In the genomic region with DNA sequence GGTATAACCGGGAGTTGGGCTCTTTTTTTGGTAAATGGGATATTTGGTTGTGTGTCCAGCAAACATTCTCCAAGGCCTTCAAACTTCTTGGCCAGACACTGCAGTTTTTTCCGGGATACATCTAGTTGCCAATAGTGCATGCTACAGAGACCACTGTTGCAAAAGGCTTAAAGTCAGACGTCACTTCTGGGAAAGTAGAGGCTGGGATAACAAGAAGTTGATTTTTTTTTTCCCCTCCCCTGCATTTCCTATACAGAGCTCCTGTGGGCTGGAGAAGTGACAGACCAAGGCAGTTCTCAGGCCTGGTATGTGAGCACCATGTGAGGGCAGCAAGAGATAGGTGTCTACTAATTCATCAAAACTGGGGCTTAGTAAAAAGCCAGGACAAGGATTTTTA, we compare ENCODE assay signal across 8 mouse cellular contexts. TPM values are rescaled to one million over a fixed set of nuclear protein-coding genes. Genes with fewer than 3 reads are reported as not detected.
DNase-seq lines count a peak whose midpoint lies in the region; ATAC-seq and TF ChIP-seq lines count a peak whose summit lies in the region.

No protein-coding gene starts in this region.

- TF ChIP-seq POLR2A in cerebellum, adult 2 months (IDR thresholded peaks at IDR 0.05; ENCODE audit: borderline replicate concordance, insufficient read depth, low read length): no peak

- H3K4me2 ChIP-seq in liver, embryonic 15.5 days: peak overlapping the region; percentile 85; the same call in 1 of the 2 replicates

- H3K4me3 ChIP-seq in cerebellum, adult 2 months (replicated peaks; ENCODE audit: insufficient read depth, low read depth, low read length): peak overlapping the region; percentile 88
- H3K4me3 ChIP-seq in hindbrain, embryonic 10.5 days: peak overlapping the region; percentile 93; the same call in 1 of the 2 replicates
- no peak overlapping the region for H3K4me3 ChIP-seq in liver, embryonic 15.5 days (replicated peaks)

- H3K9ac ChIP-seq in liver, embryonic 15.5 days: no peak overlapping the region

- DNase-seq in cerebellum, adult 2 months: no peak
- no peak for DNase-seq in cerebellum, adult 9-11 months
- DNase-seq in NIH3T3 (ENCODE audit: low read depth): peak; percentile 46
- no peak for DNase-seq in hindbrain, embryonic 10.5 days (ENCODE audit: low spot score)
- DNase-seq in cerebellum, postnatal 14 days: no peak
- DNase-seq in urinary bladder, postnatal 10 days (ENCODE audit: low spot score): no peak
- no peak for DNase-seq in lung, postnatal 14 days

- no peak for TF ChIP-seq CTCF in cerebellum, adult 2 months (IDR thresholded peaks at IDR 0.05; ENCODE audit: borderline replicate concordance, insufficient read depth, low read depth, low read length)

- ATAC-seq in liver, embryonic 15.5 days (ENCODE audit: insufficient read depth): no peak

- H3K27me3 ChIP-seq in cerebellum, adult 2 months (ENCODE audit: control insufficient read depth, insufficient read depth, low read length): no peaks in the 10 kb centered on the region
- peaks cover 16% of the 10 kb centered on the region for H3K27me3 ChIP-seq in hindbrain, embryonic 10.5 days (ENCODE audit: insufficient read depth, poor library complexity, severe bottlenecking)
- H3K27me3 ChIP-seq in liver, embryonic 15.5 days: peaks cover 45% of the 10 kb centered on the region

- no peaks in the 10 kb centered on the region for H3K9me3 ChIP-seq in hindbrain, embryonic 10.5 days
- no peaks in the 10 kb centered on the region for H3K9me3 ChIP-seq in liver, embryonic 15.5 days (replicated peaks)

- H3K36me3 ChIP-seq in hindbrain, embryonic 10.5 days: no peaks in the 10 kb centered on the region
- no peaks in the 10 kb centered on the region for H3K36me3 ChIP-seq in liver, embryonic 15.5 days (replicated peaks)

- 10% methylated on average over 3 of the region's 3 CpGs for WGBS in cerebellum, adult 2 months
- 66% methylated on average over 3 of the region's 3 CpGs for WGBS in hindbrain, embryonic 10.5 days
- WGBS in liver, embryonic 15.5 days (ENCODE audit: insufficient replicate concordance): 10% methylated on average over 3 of the region's 3 CpGs

- H3K4me1 ChIP-seq in cerebellum, adult 2 months (ENCODE audit: control insufficient read depth, insufficient read depth, low read length): peaks cover 28% of the 10 kb centered on the region
- H3K4me1 ChIP-seq in hindbrain, embryonic 10.5 days (replicated peaks): peaks cover 74% of the 10 kb centered on the region
- H3K4me1 ChIP-seq in liver, embryonic 15.5 days (replicated peaks): peaks cover 57% of the 10 kb centered on the region

- H3K27ac ChIP-seq in cerebellum, adult 2 months (ENCODE audit: insufficient read depth, low read length): no peak overlapping the region
- no peak overlapping the region for H3K27ac ChIP-seq in hindbrain, embryonic 10.5 days
- H3K27ac ChIP-seq in liver, embryonic 15.5 days (replicated peaks): peak overlapping the region; percentile 72

RNA-seq across cellular contexts. Expression of a gene that starts 2.4 kb away (rescaled TPM):
- 54.5 and 55.2 TPM in 2 replicates for polyA plus RNA-seq in cerebellum, adult 2 months (2012; rRNA removed)
- polyA plus RNA-seq in hindbrain, embryonic 10.5 days (2016; fragmentation: Nextera tagmentation; extraction: Ambion mirVana): 6.3 and 10.9 TPM in 2 replicates
- polyA plus RNA-seq in liver, embryonic 15.5 days (2015; fragmentation: Nextera tagmentation; extraction: Ambion mirVana): 1.6 and 2.0 TPM in 2 replicates

RNA-seq across cellular contexts. Expression of a gene that starts 47.7 kb away (rescaled TPM):
- 5.0 and 5.3 TPM in 2 replicates for polyA plus RNA-seq in cerebellum, adult 2 months (2012; rRNA removed)
- polyA plus RNA-seq in hindbrain, embryonic 10.5 days (2016; fragmentation: Nextera tagmentation; extraction: Ambion mirVana): 5.5 and 5.8 TPM in 2 replicates
- 0.37 and 0.46 TPM in 2 replicates for polyA plus RNA-seq in liver, embryonic 15.5 days (2015; fragmentation: Nextera tagmentation; extraction: Ambion mirVana)

RNA-seq across cellular contexts. Expression of a gene that starts 48.0 kb away (rescaled TPM):
- polyA plus RNA-seq in cerebellum, adult 2 months (2012; rRNA removed): 15.3 and 17.2 TPM in 2 replicates
- polyA plus RNA-seq in hindbrain, embryonic 10.5 days (2016; fragmentation: Nextera tagmentation; extraction: Ambion mirVana): 8.7 and 10.8 TPM in 2 replicates
- 1.4 and 2.6 TPM in 2 replicates for polyA plus RNA-seq in liver, embryonic 15.5 days (2015; fragmentation: Nextera tagmentation; extraction: Ambion mirVana)
